Mouse (Mus musculus) liver, adult 2 months (tissue): ENCODE results near the gene Lsg1. TPM values are rescaled to one million over a fixed set of nuclear protein-coding genes. Genes with fewer than 3 reads are reported as not detected.

Experiments used
- DNase-seq: peaks from one replicate; pipeline ENCODE4 v3.0.0-alpha.2; 2011; ENCODE audit warnings: low read depth, low spot score; ENCODE audit errors: extremely low read depth
- H3K27ac ChIP-seq: fragments of 200-500 bp; replicated peaks from 2 replicates; pipeline ENCODE4 v1.5.1; 2012; ENCODE audit warnings: low read depth, mild to moderate bottlenecking, control low read depth, inconsistent platforms, low read length; ENCODE audit not compliant: insufficient read depth
- H3K27me3 ChIP-seq: fragments of 200-500 bp; 2 replicates; pipeline ENCODE4 v1.6.1; 2012; ENCODE audit warnings: mild to moderate bottlenecking, moderate library complexity, low read length, inconsistent platforms; ENCODE audit not compliant: control insufficient read depth, insufficient read depth
- H3K36me3 ChIP-seq: fragments of 200-500 bp; 2 replicates; pipeline ENCODE4 v1.6.1; 2012; ENCODE audit warnings: low read length, inconsistent platforms; ENCODE audit not compliant: control insufficient read depth, insufficient read depth
- H3K4me1 ChIP-seq: fragments of 200-500 bp; 2 replicates; pipeline ENCODE4 v1.6.1; 2011; ENCODE audit warnings: low read length; ENCODE audit not compliant: control insufficient read depth, insufficient read depth
- H3K4me3 ChIP-seq: fragments of 200-500 bp; 2 replicates; pipeline ENCODE4 v1.5.1; 2011; ENCODE audit warnings: low read depth, mild to moderate bottlenecking, control low read depth, low read length, moderate library complexity; ENCODE audit not compliant: insufficient read depth
- H3K79me2 ChIP-seq: fragments of 200-500 bp; 2 replicates; pipeline ENCODE4 v1.6.1; 2012; ENCODE audit warnings: inconsistent platforms, mild to moderate bottlenecking, low read length, moderate library complexity; ENCODE audit not compliant: control insufficient read depth, insufficient read depth
- H3K9ac ChIP-seq: fragments of 200-500 bp; 2 replicates; pipeline ENCODE4 v1.6.1; 2012; ENCODE audit warnings: low read depth, mild to moderate bottlenecking, control low read depth, inconsistent platforms, low read length
- CTCF ChIP-seq: fragments of 200-500 bp; IDR thresholded peaks from 2 replicates; pipeline ENCODE4 v1.5.1; 2011; ENCODE audit warnings: low read depth, low read length, control low read depth
- POLR2A ChIP-seq: fragments of 200-500 bp; IDR thresholded peaks from 2 replicates; pipeline ENCODE4 v1.6.1; 2011; ENCODE audit warnings: low read length, control low read depth; ENCODE audit not compliant: insufficient read depth; ENCODE audit errors: extremely low read depth
- WGBS: fragments of 180-500 bp; shearing (Covaris S2); methylation state at CpG from one replicate; pipeline ENCODE4 v1.1.7; 2018; 5-methylcytosine and 5-hydroxymethylcytosine counted together
- polyA plus RNA-seq: library from polyadenylated mRNA; depleted of rRNA; stranded (reverse); fragments of >200 nt; gene quantifications from 2 replicates; pipeline ENCODE4 v1.2.3, GENCODE M21; 2012
- total RNA-seq: library from RNA; depleted of rRNA; stranded (reverse); fragments of >200 nt; gene quantifications from 2 replicates; pipeline ENCODE4 v1.2.3, GENCODE M21; 2014

Lsg1 gene
- total and polyA plus RNA-seq, 2 experiments = 9.5 to 10.0 TPM

DNA sequence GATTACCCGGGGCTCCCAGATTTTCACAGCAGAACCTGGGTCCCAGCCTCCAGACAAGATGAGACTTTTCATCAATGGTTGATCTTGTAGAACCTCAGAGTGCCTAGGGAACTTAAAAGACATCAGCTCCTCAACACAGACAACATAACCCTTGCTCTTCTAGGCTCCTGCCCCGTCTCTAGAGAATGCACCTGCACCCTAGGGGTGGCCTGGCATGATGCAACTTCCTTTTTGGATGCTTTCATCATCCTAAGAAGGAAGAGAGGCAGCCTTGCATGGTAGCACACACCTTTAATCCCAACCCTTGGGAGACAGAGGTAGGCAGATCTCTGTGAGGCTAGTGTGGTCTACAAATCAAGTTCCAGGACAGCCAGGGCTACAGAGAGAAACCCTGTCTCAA is 37.2 kb upstream of the Lsg1 start:
- Histone ChIP-seq H3K4me1 (peaks cover 7% of the 10 kb centered on the region), H3K27me3 (no peaks in the 10 kb centered on the region), H3K36me3 (no peaks in the 10 kb centered on the region), H3K27ac (no peak overlapping the region), H3K79me2 (no peaks in the 10 kb centered on the region), H3K4me3 (no peak overlapping the region), H3K9ac (no peak overlapping the region)
- DNase-seq = no peak
- no peak for TF ChIP-seq CTCF
- TF ChIP-seq POLR2A = no peak
- WGBS = 76% methylated on average over 2 of the region's 2 CpGs

DNA sequence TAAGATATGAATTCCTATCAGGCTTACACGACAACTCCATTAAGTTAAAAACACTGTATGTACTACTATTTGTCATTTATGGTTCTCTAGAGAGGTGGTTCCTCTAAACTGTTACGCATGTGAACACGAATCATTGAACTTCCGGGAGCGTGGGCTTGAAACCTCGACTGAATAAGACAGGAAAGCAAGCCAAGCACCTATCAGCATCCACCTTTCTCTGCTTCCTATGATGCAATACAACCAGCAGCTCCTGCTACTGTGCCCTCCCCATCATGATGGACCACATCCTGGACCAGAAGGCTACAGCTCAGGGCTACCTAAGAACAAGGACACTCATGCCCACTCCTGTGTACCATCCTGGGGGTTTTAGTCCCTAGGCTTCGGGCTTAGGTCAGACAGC is 36.3 kb upstream of the Lsg1 start:
- no peaks in the 10 kb centered on the region for H3K79me2 ChIP-seq
- H3K4me1 ChIP-seq = peaks cover 6% of the 10 kb centered on the region
- H3K4me3 ChIP-seq = no peak overlapping the region
- no peak overlapping the region for H3K27ac ChIP-seq
- H3K9ac ChIP-seq = no peak overlapping the region
- no peaks in the 10 kb centered on the region for H3K36me3 ChIP-seq
- 79% methylated on average over 7 of the region's 7 CpGs for WGBS
- no peak for TF ChIP-seq POLR2A
- TF ChIP-seq CTCF = no peak
- DNase-seq = no peak
- no peaks in the 10 kb centered on the region for H3K27me3 ChIP-seq

GRCm38 (mm10) chr16:30616281-30616680 is 28.9 kb upstream of the Lsg1 start:
- 97% methylated on average over 3 of the region's 3 CpGs for WGBS

GRCm38 (mm10) chr16:30614705-30615317 is 27.4 kb upstream of the Lsg1 start:
- WGBS = 79% methylated on average over 6 of the region's 6 CpGs
- H3K4me1 ChIP-seq = no peaks in the 10 kb centered on the region
- DNase-seq = no peak
- no peaks in the 10 kb centered on the region for H3K36me3 ChIP-seq
- H3K9ac ChIP-seq = no peak overlapping the region
- no peak overlapping the region for H3K4me3 ChIP-seq
- H3K27ac ChIP-seq = no peak overlapping the region
- no peaks in the 10 kb centered on the region for H3K79me2 ChIP-seq
- H3K27me3 ChIP-seq = no peaks in the 10 kb centered on the region
- TF ChIP-seq POLR2A (no peak), CTCF (no peak)

More at GRCm38 (mm10) chr16:30616281-30616680, 28.9 kb upstream of the Lsg1 start:
- H3K27me3 ChIP-seq = no peaks in the 10 kb centered on the region
- H3K36me3 ChIP-seq = no peaks in the 10 kb centered on the region
- no peak overlapping the region for H3K27ac ChIP-seq
- H3K79me2 ChIP-seq = no peaks in the 10 kb centered on the region
- no peak overlapping the region for H3K9ac ChIP-seq
- DNase-seq = no peak
- no peaks in the 10 kb centered on the region for H3K4me1 ChIP-seq
- no peak overlapping the region for H3K4me3 ChIP-seq
- TF ChIP-seq POLR2A = no peak
- no peak for TF ChIP-seq CTCF

DNA sequence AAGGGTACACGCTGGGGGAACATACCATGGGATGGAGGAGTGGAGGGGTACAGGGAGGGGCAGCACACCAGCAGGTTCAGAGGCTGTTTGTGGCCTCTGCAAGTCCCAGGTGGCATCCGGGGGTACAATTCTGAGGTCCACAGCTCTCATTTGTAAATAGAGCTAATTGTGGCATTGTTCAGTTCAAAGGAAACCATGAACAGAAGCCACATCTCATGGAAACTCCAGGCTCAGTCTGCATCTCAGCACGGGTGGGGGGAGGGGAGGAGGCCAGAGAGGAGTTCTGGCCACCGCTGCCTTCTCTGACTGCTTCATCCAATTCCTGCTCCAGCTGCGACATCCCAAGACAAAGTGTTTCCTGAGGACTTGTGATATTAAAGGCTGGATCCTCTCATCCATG is 26.7 kb upstream of the Lsg1 start:
- no peaks in the 10 kb centered on the region for H3K79me2 ChIP-seq
- H3K36me3 ChIP-seq = no peaks in the 10 kb centered on the region
- no peak overlapping the region for H3K9ac ChIP-seq
- no peaks in the 10 kb centered on the region for H3K4me1 ChIP-seq
- WGBS = 72% methylated on average over 5 of the region's 5 CpGs
- TF ChIP-seq CTCF (no peak), POLR2A (no peak)
- H3K27me3 ChIP-seq = no peaks in the 10 kb centered on the region
- no peak overlapping the region for H3K4me3 ChIP-seq
- DNase-seq = no peak
- H3K27ac ChIP-seq = no peak overlapping the region

- no peak for TF ChIP-seq POLR2A
- no peak for TF ChIP-seq CTCF
- Histone ChIP-seq H3K4me3 (no peak overlapping the region), H3K36me3 (no peaks in the 10 kb centered on the region), H3K79me2 (no peaks in the 10 kb centered on the region), H3K9ac (no peak overlapping the region), H3K4me1 (no peaks in the 10 kb centered on the region), H3K27me3 (no peaks in the 10 kb centered on the region), H3K27ac (no peak overlapping the region)
- WGBS = 90% methylated on average over 7 of the region's 7 CpGs
- no peak for DNase-seq
Observed at GRCm38 (mm10) chr16:30613122-30613521, 25.7 kb upstream of the Lsg1 start.
